Mouse (Mus musculus) ES-Bruce4 (cell line): ENCODE data around the gene Cgref1.

Source experiments
- CTCF ChIP-seq: IDR thresholded peaks from one replicate; pipeline ENCODE4 v1.8.1; 2011; ENCODE audit warnings: low read depth, low read length
- EP300 ChIP-seq: IDR thresholded peaks from 2 replicates; pipeline ENCODE4 v1.6.1; 2011; ENCODE audit warnings: low read depth, low read length; ENCODE audit not compliant: insufficient read depth
- POLR2A ChIP-seq: IDR thresholded peaks from one replicate; pipeline ENCODE4 v1.8.1; 2011; ENCODE audit warnings: low read length; ENCODE audit not compliant: insufficient read depth

GRCm38 (mm10) chr5:30909300-30909659, 36.1 kb downstream of the Cgref1 start:
- TF ChIP-seq CTCF (no peak), POLR2A (no peak), EP300 (no peak)
